Mouse (Mus musculus): ENCODE data around the gene 4930438A08Rik. TPM values are rescaled to one million over a fixed set of nuclear protein-coding genes. Genes with fewer than 3 reads are reported as not detected.

The 4930438A08Rik gene
- polyA plus RNA-seq, 1 experiment = 0.28 TPM

DNA sequence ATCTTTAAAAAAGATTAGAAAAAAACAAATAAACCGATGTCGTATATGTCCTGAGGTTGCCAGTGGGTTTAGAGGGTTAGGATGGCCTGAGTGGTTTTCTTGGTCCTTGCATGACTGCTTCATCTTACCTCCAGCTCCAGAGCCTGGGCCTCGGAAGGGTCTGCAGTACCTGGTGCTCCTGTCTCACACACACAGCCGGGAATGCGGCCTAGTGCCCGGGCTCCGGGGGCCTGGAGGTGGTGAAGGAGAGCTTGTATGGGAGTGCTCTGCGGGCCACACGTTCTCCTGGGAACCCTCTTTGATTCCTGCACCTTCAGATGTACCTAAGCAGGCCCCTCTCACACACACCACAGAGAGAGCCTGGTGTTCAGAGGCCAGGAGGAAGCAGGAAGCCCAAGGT lies 34.1 kb downstream of the 4930438A08Rik start:
- TF ChIP-seq CTCF (IDR thresholded peaks at IDR 0.05; ENCODE audit: extremely low read depth, insufficient read length, insufficient replicate concordance, low read depth, low read length) = no peak
- TF ChIP-seq POLR2A (IDR thresholded peaks at IDR 0.05; ENCODE audit: low read depth, low read length) = no peak
- 96% methylated on average over 9 of the region's 9 CpGs for WGBS

DNA sequence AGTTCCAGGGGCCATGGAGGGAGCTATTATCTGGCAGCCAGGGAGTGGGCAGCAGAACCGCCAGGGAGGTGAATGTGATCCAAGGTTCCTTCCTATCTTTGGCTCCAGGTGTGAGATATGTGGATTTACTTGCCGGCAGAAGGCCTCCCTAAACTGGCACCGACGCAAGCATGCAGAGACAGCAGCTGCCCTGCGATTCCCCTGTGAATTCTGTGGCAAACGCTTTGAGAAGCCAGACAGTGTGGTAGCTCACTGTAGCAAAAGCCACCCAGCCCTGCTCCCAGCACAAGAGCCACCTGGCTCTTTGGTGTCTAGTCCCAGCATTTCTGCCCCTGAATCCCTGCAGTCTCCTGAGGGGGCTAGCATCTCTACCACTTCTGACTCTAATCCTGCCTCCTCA lies 39.5 kb downstream of the 4930438A08Rik start:
- H3K36me3 ChIP-seq (ENCODE audit: control insufficient read depth, insufficient read depth, low read length) = peaks cover 15% of the 10 kb centered on the region
- 70% methylated on average over 6 of the region's 6 CpGs for WGBS
- no peak overlapping the region for H3K27ac ChIP-seq (ENCODE audit: insufficient read depth, low read depth, low read length)
- H3K27me3 ChIP-seq (ENCODE audit: control insufficient read depth, insufficient read depth, low read length) = no peaks in the 10 kb centered on the region
- H3K4me1 ChIP-seq (ENCODE audit: control insufficient read depth, insufficient read depth, insufficient read length, low read length) = no peaks in the 10 kb centered on the region
- TF ChIP-seq CTCF (IDR thresholded peaks at IDR 0.05; ENCODE audit: extremely low read depth, insufficient read length, insufficient replicate concordance, low read depth, low read length) (no peak), POLR2A (IDR thresholded peaks at IDR 0.05; ENCODE audit: low read depth, low read length) (no peak)
- H3K4me3 ChIP-seq (ENCODE audit: low read depth, low read length) = no peak overlapping the region

More for the DNA sequence above, 34.1 kb downstream of the 4930438A08Rik start:
- H3K36me3 ChIP-seq (ENCODE audit: control insufficient read depth, insufficient read depth, low read length) = no peaks in the 10 kb centered on the region
- no peak overlapping the region for H3K27ac ChIP-seq (ENCODE audit: insufficient read depth, low read depth, low read length)
- H3K4me3 ChIP-seq (ENCODE audit: low read depth, low read length) = no peak overlapping the region
- H3K4me1 ChIP-seq (ENCODE audit: control insufficient read depth, insufficient read depth, insufficient read length, low read length) = peaks cover 4% of the 10 kb centered on the region
- H3K27me3 ChIP-seq (ENCODE audit: control insufficient read depth, insufficient read depth, low read length) = no peaks in the 10 kb centered on the region

DNA sequence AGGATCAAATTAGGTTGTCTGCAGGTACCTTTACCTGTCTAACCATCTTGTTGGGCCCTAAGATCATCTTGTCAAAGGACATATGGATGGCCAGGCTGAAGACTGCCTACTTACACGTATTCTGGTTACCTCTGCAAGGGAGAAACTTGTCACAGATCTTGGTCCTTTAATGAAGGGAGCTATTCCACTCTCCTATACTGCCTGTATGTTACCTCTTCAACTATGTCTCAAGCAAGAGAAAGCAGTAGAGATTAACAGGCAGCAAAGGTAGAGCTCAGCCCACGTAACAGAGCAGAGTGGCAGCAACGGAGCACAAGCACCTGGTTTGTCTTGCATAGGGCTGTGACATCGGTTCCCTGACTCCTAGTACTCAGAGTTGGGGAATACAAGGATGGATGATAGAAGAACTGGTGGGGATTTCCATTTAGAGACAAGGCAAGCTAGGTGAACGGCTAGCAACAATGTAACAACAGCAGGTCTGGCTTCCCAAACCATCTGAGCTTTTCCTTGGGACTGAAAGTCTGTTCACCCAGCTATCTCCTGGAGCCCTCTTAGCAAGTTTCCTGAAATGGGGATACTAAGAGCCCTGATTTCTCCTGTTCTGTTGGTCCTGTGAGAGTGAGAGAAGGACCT lies 41.1 kb downstream of the 4930438A08Rik start:
- WGBS = 96% methylated on average over 5 of the region's 5 CpGs
- Histone ChIP-seq H3K36me3 (ENCODE audit: control insufficient read depth, insufficient read depth, low read length) (peaks cover 18% of the 10 kb centered on the region), H3K4me1 (ENCODE audit: control insufficient read depth, insufficient read depth, insufficient read length, low read length) (no peaks in the 10 kb centered on the region), H3K27me3 (ENCODE audit: control insufficient read depth, insufficient read depth, low read length) (no peaks in the 10 kb centered on the region), H3K4me3 (ENCODE audit: low read depth, low read length) (no peak overlapping the region), H3K27ac (ENCODE audit: insufficient read depth, low read depth, low read length) (no peak overlapping the region)
- TF ChIP-seq CTCF (IDR thresholded peaks at IDR 0.05; ENCODE audit: extremely low read depth, insufficient read length, insufficient replicate concordance, low read depth, low read length) (no peak), POLR2A (IDR thresholded peaks at IDR 0.05; ENCODE audit: low read depth, low read length) (no peak)

DNA sequence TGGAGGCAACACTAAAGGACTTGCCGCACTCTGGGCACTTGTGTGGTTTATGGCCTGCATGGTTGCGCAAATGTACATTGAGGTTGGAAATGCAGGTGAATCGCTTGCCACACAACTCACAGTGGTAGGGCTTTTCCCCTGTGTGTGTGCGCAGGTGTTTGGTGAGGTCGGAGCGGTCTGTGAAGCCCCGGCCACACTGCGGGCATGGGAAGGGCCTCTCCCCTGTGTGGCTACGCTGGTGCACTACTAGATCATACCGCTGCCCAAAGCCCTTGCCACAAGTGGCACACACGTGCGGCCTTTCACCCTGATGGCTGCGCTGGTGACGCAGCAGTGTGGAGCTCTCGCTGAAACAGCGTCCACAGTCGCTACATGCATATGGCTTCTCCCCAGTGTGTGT lies 41.7 kb downstream of the 4930438A08Rik start:
- peaks cover 18% of the 10 kb centered on the region for H3K36me3 ChIP-seq (ENCODE audit: control insufficient read depth, insufficient read depth, low read length)
- 90% methylated on average over 17 of the region's 17 CpGs for WGBS

DNA sequence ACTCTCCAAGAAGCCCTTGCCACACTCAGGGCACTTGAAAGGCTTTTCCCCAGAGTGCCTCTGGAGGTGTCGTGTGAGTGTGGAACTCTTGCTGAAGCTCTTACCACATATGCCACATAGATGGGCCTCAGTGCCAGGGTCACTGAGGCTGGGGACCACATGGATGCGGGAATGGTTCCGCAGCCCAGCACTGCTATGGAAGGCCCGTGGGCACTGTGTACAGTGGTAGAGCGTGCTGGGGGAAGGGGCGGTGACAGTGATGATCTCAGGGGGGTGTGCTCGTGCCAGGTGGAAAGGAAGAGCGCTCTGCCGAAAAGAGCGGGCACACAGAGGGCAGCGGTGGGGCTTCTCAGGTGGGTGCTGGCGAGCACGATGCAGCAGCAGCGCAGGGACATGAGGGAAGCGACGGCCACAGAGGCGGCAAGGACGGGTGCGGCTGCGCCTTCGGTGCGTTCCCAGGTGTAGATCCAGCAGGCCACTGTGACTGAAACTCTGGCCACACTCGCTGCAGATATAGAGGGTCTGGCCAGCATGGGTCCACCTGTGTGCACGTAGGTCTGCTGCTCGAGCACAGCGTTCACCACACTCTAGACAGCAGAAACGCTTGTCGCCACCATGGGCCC lies 42.3 kb downstream of the 4930438A08Rik start:
- Histone ChIP-seq H3K4me3 (ENCODE audit: low read depth, low read length) (no peak overlapping the region), H3K36me3 (ENCODE audit: control insufficient read depth, insufficient read depth, low read length) (peaks cover 18% of the 10 kb centered on the region), H3K27me3 (ENCODE audit: control insufficient read depth, insufficient read depth, low read length) (no peaks in the 10 kb centered on the region), H3K4me1 (ENCODE audit: control insufficient read depth, insufficient read depth, insufficient read length, low read length) (no peaks in the 10 kb centered on the region), H3K27ac (ENCODE audit: insufficient read depth, low read depth, low read length) (no peak overlapping the region)
- WGBS = 88% methylated on average over 28 of the region's 28 CpGs
- no peak for TF ChIP-seq CTCF (IDR thresholded peaks at IDR 0.05; ENCODE audit: extremely low read depth, insufficient read length, insufficient replicate concordance, low read depth, low read length)
- TF ChIP-seq POLR2A (IDR thresholded peaks at IDR 0.05; ENCODE audit: low read depth, low read length) = no peak

More for the DNA sequence above, 41.7 kb downstream of the 4930438A08Rik start:
- H3K27me3 ChIP-seq (ENCODE audit: control insufficient read depth, insufficient read depth, low read length) = no peaks in the 10 kb centered on the region
- no peak overlapping the region for H3K4me3 ChIP-seq (ENCODE audit: low read depth, low read length)
- H3K27ac ChIP-seq (ENCODE audit: insufficient read depth, low read depth, low read length) = no peak overlapping the region
- TF ChIP-seq CTCF (IDR thresholded peaks at IDR 0.05; ENCODE audit: extremely low read depth, insufficient read length, insufficient replicate concordance, low read depth, low read length) (no peak), POLR2A (IDR thresholded peaks at IDR 0.05; ENCODE audit: low read depth, low read length) (no peak)
- H3K4me1 ChIP-seq (ENCODE audit: control insufficient read depth, insufficient read depth, insufficient read length, low read length) = no peaks in the 10 kb centered on the region

DNA sequence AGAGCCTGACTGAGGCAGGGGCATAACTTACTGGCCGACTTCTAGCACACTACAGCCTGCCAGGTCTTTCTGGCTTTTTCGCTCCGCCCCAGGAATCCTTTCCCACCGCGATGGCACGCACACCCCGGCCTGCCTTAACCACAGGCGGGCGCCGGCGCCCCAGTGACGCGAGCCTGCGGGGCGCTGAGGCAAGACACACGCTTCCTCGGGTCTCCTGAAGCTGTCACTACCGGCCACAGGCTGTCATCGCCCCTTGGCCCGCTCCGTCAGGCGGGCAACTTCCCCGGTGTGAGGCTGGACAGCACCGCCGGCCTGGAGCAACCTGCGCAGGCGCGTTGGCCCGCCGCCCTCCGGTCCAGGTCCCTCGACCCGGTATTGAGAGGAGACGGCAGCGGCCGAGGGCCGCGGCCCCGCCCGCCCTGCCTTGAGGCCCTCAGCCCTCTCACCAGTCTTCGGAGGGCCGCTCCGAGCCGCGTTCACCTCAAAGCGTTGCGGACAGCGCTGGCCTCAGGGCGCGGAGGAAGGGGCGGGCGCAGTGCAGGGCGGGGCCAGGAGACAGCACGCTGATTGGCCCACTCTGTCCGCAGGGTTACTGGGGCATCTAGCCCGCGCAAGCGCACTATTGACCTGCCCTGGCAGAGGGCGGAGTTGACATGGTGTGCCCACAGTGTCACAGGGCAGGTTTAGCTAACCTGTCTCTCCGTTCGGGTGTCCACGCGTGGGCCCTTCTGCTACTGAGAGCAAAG lies 48.4 kb downstream of the 4930438A08Rik start:
- WGBS = under 1% methylated on average over 63 of the region's 63 CpGs
- peak overlapping the region; percentile 80 for H3K27ac ChIP-seq (ENCODE audit: insufficient read depth, low read depth, low read length)
- peak overlapping the region; percentile 75 for H3K4me3 ChIP-seq (ENCODE audit: low read depth, low read length)
- H3K27me3 ChIP-seq (ENCODE audit: control insufficient read depth, insufficient read depth, low read length) = no peaks in the 10 kb centered on the region
- H3K36me3 ChIP-seq (ENCODE audit: control insufficient read depth, insufficient read depth, low read length) = peaks cover 7% of the 10 kb centered on the region
- TF ChIP-seq POLR2A (IDR thresholded peaks at IDR 0.05; ENCODE audit: low read depth, low read length) (peak; percentile 77; the same call in 1 of the 2 replicates), CTCF (IDR thresholded peaks at IDR 0.05; ENCODE audit: extremely low read depth, insufficient read length, insufficient replicate concordance, low read depth, low read length) (no peak)
- no peaks in the 10 kb centered on the region; the same call in 1 of the 2 replicates for H3K4me1 ChIP-seq (ENCODE audit: control insufficient read depth, insufficient read depth, insufficient read length, low read length)
